Mouse (Mus musculus) spleen, postnatal 14 days (tissue): ENCODE measurements around the gene Vat1.
A peak's percentile ranks its signal among the peaks of the same experiment; 100 is the strongest.
"Not testable (repeated sequence)": the region's sequence is repeated elsewhere in the genome, so short reads cannot be mapped to it uniquely, and the experiment has no call there.

Experiments used
- DNase-seq, 2 experiments: peaks; one replicate each; pipeline ENCODE4 v3.0.0; 2021 to 2022; ENCODE audit warnings: low spot score in 2 of 2

Vat1 gene

DNA sequence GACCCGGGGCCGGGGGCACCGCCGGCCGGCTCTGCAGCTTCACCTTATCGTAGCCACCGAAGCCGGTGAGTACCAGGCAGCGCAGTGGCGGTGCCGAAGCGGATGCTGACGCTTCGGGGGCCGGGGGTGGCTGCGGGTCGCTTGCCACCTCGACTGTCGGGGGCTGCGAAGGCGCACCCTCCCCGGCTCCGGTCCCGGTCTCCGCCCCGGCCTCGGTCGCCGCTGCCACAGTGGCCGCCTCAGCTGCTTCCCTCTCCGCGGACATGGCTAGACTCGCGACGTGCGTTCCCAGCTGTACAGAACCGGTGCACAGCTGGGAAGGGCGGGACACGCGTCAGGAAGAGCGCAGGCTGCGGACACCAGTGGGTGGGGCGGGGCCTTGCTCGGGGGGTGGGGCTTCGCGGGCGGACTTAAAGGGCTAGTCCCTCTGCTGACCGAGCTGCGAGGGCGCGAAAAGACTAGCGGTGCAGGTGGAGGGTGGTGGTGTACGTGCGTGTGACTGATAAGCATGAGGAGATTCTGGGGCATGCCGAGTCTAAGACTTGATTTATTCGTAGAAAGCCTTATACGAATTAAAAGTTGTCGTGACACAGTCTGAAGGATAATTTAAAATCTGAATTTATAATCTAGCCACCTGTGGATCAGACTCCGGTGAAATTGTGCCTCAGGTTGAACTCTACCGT lies at the start of gene Vat1:
TSS of gene Vat1 (minus strand) at position 362 of the 683 bp plus-strand sequence.
- peak; percentile 25 to 42 for DNase-seq

DNA sequence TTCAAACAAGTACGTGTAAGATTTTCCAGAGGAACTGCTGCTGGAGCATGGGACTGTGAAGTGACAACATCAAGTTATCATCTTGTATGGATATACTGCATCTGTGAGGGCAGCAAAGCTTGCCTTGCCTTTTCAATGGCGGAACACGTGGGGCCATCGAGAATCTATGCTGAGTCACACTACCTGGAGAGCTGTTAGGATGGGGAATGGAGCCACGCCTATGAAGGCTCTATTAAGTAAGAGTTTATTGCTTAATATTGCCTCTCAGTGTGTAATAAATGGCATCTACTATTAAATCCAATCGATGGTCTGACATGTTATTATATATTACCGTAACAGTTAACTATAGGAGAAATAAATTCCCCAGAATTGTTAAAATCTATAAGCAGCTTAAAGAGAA lies 41.1 kb upstream of the Vat1 start:
- DNase-seq: no peak

DNA sequence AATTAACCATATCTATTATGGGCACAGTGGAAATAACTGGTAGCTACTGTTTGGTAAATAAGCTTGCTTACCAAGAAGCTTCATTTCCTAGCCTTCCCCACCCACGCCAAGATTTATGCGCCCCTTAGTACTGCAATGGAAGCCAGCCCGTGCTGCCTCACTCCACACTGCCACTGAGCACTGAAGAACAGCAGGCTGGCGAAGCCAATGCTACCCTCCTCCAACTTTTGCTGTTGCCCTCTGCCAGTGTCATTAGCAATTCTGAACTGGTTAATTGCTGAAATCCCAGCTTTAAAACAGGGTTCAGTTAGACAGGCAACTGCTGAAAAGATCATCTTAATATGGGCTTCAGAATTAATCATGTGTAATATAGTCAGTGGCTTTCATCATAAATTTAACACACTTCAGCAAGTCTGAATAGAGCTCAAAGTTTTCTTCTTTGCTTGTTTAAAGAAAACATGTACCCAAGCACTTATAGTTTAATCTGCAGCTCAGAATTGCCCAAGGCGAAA lies 40.3 kb upstream of the Vat1 start:
- no peak for DNase-seq

DNA sequence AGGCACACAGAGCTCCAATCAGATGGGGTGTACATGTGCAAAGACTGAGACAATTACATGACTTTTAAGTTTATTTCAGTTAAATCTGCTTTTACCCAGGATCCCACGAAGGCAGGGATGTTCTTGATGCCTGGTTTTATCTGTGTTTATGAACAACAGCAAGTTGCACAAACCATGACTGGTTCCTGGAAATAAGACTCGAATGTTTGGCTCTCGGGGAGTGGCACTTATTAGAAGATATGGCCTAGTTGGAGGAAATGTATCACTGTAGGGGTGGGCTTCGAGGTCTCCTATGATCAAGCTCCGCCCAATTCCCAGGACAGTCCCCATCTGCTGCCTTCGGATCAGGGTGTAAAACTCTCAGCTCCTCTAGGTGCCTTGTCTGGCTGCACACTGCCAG lies 20.1 kb upstream of the Vat1 start:
- no peak for DNase-seq

DNA sequence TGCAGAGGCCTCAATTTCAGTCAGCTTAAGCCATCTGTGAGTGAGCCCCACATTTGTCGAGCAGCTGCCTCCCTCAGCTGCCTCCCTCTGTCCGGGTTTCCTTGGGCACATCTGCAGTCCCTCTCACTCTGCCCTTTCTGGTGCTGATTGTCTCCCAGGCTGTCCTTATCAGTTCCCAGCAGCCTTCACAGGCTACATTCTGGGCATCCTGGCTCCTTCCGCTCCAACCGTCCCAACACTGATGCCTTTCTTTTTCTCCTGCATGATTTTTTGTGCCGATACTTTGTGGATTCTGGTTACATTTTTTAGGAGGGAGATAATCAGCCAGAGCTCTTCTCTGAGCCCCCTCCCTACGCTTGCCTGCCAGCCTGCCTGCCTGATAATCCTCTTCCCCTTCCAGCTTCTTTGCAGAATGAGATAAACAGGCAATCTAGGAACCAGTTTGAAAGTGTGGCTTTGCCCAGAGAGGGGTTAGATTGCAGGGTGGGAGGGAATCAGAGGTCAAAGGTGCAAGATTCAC lies 19.5 kb upstream of the Vat1 start:
- DNase-seq: no peak

DNA sequence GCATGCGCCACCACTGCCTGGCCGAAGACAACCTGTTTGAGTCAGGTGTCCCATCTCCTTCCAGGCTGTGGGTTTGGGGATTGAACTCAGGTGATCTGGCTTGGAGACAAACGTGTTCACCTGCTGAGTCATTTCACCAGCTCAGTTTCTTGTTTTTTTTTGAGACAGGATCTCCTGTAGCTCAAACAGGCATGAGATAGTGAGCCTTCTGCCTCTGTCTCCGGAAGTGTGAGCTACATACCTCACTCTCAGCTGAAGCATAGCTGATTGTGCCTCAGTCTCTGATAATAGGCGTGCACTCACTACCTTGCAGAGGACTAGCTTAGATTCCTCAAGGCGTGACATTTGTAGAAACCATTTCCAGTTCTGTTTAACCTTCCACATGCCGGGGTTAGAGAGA lies 18.8 kb upstream of the Vat1 start:
- no peak for DNase-seq

DNA sequence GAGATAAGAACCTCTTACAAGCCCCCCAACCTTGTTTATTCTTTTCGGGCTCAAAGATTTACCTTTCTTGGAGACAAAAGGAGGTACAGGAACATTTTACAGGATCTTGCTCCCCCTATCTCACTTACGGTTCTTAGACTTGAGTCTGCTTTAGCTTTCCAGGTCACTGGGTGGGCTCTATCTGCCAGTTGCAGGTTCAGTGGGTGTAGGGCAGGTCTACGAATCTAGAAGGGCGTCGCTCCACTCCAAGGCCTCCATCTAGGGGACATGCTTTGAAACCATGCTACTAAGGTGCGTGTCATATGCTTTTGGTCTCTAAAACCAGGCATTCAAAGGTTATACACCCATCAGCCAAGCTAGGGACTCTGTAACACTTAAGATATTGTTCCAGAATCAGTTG lies 18.2 kb upstream of the Vat1 start:
- DNase-seq: no peak

DNA sequence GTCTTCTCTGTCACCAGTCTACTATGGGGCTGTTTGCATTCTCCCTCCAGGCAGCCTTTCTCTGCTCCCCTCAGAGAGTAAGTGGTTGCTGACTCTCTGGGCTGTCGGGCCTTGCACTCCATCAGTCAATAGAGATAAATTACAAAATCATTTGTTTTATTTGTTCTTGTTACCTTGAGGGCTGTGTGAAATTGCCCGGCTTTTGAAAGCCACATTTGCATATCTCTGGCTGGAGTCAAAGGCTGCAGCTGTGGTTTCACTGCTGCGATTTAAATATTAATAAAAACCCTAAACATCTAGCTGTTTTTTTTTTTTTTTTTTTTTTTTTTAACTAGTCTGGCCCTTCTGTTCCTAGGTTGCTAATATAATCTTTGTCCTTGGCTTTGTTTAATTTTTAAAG lies 17.8 kb upstream of the Vat1 start:
- no peak for DNase-seq

DNA sequence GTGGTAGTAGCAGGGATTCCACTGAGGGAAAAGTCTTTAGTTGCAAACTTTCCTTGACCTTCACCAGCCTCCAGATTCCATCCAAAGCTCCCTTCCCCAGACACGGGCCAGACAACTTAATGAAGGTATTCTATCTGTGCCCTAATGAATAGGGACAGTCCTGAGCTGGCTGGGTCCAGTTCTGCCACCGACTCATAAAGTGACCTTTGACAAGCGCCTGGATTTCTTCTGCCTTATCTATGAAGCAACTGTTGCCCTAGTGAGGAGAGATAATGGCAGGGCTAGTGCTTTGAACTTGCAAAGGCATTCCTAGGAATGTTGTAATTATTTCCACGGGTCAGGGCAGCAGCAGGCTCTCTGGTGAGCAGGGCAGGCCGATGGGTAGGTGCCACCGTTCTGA lies 14.9 kb upstream of the Vat1 start:
- no peak for DNase-seq

DNA sequence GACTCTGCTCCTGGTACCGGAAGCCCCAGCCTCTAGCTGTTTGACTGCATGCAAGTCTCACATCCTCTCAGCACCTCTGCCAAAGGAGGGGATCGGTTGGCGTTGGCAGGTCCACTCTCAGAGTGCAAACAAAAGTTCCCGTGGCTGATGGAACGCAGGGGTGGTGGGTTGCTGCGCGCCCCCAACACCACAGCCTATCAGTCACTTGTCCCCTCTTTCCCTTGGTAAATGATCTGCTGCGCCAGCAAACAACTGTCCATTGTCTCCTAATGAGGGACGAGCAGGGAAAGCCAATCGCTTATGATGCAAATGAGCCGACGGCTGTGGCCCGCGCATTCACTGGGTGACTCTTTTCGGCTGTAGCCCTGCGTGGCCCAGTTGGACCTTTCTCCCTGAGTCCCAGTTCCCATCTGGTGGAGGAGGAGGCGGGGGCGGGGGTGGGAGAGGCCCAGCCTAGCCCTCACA lies 13.2 kb upstream of the Vat1 start:
- DNase-seq: no peak

DNA sequence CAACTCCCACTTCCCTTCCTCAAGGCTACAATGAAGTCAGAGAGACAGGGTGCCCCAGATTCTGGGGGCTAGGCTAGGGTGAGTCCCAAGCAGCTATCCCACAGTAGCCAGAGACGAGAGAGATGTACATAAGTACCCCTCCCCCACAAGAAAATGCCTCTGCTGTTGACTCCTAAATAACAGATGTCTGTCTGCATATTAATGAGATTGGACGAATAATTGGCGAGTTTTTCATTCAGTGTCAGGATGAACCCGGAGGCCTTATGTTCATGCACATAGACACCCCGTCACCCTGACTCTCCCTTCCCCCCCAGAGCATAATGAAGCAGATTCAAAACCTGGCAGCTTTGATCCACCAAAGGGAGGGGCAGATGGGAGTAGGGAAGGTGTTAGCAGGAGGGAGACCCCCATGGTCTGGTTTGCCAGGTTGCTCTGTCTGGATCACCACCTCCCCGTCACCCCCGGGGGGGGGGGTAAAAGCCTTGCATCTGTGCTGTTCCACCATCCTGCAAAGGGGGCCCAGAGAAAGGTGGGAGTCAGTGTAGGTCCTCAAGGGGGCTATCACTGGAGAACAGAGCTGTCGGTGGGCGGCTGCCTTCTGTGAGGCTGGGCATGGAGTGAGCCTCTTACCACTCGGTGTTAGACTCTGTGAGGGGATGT lies 11.7 kb upstream of the Vat1 start:
- no peak for DNase-seq

DNA sequence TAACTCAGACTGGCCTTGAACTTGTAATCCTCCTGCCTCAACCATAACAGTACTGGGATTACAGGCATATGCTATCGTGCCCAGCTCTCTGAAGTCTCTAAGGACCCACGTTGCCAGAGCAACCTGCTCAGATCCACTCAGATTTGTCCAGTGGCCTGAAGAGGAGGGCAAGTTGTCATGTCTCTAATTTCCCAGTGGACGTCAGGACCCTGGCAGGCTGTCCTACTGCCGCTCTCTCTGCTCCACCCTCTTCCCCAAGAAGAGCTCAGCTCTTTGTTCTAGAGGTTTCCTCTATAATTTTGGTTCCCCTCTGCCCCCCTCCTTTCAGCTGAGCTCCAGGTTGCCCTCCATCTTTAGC lies 11.1 kb upstream of the Vat1 start:
- no peak for DNase-seq

DNA sequence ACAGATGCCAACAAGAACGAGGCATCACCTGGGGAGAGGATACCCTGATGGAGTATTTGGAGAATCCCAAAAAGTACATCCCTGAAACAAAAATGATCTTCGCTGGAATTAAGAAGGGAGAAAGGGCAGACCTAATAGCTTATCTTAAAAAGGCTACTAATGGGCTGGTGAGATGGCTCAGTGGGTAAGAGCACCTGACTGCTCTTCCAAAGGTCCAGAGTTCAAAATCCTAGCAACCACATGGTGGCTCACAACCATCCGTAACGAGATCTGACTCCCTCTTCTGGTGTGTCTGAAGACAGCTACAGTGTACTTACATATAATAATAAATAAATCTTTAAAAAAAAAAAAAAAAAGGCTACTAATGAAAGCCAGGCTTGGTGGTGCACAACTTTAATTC lies 10.3 kb upstream of the Vat1 start:
- not testable (repeated sequence) for DNase-seq

DNA sequence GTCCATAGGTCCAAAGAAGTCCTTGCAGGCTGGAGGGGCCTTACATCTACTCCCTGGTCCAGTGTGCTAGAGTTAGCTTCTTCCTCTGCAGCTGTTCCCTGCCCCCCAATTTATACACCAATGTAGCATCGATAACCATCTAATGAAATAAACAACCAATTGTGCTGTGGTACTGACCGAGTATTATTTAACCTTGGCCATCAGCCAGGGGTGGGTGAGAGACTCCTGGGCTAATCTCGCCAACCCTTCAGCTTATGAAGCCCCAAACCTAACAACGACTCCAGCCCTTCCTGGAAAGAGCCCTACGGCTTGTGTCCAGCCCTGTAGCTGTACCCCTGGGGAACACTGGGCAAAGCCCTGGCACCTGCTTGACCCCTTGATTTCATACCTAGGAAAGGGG lies 8.3 kb upstream of the Vat1 start:
- DNase-seq: no peak

DNA sequence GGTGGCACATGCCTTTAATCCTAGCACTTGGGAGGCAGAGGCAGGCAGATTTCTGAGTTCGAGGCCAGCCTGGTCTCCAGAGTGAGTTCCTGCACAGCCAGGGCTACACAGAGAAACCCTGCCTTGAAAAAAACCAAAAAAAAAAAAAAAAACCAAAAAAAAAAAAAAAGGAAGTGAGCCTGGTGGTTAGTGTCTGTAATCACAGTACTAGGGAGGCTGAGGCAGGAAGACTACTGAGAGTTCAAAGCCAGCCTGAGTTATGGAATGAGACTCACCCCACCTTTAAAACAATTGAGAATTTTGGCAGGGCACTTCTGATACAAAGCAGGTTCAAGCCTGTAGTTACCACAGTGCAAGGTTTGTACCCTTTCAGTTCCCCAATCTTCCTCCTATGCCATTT lies 7.7 kb upstream of the Vat1 start:
- DNase-seq: not testable (repeated sequence)

DNA sequence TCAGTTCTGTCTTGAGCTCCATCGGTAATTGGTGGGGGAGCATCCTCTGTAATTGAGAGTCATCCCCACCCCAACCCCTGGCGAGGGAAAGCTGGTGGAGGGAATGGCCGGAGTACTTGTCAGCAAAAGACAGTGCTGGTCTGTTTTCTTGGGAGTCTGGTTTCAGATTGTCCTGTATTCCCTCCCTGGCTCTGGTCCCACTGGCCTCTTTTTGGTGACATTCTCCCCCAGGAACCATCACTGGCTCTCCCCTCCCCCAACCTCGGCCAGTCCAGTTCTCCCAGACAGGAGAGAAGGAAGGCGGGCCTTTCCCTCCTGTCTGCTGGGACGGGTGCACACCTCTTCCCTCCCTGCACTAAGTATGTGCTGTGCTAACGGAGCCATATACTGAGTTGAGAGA lies 6.3 kb upstream of the Vat1 start:
- no peak for DNase-seq

DNA sequence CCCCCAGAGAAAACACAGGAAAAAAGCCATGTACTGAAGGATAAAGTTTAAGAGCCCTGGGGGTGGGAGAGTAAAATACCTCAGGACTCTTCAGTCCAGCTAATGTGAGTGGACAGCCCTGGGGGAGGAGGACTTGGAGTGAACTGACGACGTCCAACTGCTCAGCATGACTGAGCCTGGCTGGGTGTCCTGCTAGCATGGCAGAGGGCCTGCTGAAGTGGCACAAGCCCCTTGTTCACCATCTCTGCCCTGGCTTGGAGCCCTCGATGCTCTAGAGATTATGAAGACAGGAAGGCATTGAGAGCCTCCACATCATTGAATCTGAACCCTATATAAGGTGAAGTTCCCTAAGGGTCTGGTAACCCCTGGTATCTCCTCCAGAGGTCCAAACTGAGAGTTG lies 5.9 kb upstream of the Vat1 start:
- no peak for DNase-seq

DNA sequence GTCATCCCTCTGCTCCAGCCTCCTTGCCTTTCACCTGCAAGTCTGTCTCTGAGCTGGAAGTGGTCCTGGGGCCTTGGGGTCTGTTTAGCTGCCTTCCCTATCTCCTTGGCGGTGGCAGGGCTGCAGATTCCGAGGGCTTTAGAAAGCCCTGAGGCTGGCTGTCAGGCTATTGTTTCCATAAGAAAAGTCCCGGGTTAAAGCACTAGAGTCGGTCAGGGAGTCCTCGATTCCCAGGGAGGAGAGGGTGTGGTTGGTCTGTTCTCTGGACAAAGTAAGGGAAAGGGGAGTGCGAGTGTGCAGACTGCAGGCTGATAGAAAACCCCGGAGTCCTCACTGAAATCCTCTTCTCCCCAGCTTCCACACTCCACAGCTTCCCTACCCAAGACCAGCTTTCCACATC lies 4.2 kb upstream of the Vat1 start:
- DNase-seq: no peak

DNA sequence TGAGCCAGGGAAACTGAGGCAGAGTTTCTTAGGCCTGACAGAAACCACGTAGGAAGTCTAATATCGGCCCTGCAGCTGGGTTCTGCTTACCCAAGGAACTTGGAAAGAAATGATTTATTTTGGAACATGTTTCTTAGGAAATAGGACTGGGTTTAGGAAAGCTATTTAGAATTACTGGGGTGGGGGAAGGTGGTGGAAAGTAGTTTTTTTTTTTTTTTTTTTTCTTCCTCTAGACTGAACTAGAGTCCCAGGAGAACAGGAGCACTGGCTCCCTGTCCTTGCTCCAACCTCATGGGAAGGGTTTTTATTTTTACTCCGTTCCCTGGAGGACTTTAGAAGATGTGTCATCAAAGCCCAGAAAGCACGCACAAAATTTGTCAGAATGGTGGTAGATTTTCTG lies 3.1 kb upstream of the Vat1 start:
- no peak for DNase-seq

DNA sequence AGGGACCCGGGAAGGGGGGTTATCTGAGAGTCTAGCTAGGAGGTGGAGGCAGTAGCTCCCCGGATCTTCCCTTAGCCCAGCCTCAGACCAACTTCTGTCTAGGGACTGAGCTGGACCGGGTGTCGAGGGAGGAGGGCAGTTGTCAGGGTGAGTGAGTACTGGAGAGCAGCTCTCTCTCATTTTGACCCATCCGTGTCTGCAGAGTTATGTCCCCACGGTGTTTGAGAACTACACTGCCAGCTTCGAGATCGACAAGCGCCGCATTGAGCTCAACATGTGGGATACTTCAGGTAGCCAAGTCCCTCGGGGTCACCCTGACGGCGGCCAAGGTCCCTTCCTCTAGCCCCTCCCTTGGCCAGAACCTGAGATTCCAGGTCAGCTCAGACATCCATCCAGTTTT lies 2.7 kb upstream of the Vat1 start:
- DNase-seq: no peak

DNA sequence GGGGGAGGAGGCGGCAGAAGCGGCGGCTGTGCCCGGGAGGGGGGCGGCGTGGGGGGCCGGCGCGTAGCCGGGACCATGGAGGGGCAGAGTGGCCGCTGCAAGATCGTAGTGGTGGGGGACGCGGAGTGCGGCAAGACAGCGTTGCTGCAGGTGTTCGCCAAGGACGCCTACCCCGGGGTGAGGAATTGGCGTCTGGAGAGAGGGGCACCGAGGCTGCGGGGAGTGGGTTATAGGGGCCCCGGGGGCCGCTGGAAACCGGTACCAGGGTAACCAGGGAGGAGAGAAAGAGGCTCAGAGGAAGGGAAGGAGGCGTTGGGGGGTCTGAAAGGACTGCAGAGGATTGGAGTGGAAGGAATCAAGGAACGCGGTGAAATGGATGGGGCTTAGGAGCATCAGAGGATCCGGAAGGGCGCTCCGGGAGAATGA lies 2.2 kb upstream of the Vat1 start:
- DNase-seq: no peak

DNA sequence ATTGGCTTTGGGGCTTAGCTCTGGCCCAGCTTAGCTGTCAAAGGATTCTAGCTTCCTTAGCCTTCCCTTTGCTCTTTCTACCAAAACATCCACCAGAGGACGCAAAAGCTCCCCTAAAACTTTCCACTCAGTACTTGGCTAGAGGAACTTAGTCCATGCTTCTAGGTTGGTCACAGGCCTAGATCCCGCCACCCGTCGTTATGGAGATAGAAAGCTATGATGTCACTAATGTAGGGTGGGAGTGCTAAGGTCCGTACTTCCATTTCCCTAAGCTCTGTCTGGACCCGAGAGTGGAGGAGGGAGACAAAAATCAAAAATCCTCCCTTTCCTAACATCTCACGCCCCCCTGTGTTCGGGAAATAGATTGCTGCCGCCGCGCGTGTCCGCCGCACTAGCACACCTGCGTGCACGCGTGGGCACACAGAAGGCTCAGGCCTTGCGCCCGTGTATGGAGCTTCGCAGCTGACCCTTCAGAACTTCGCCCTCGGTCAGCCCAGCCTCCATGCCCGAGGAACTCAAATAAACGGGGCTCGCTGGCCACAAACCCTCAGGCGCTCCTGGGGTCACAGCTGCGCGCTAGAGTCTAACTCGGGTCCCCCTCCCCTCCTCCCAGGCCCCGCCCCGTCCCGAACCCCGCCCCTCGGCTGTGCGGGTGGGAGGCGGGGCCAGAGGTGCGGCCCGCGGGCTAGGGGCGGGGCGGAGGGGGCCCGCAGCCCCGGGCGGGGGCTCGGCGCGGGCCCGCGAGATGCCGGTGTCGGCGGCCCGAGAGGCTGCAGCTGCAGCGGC lies 1.6 kb upstream of the Vat1 start:
- DNase-seq: no peak

DNA sequence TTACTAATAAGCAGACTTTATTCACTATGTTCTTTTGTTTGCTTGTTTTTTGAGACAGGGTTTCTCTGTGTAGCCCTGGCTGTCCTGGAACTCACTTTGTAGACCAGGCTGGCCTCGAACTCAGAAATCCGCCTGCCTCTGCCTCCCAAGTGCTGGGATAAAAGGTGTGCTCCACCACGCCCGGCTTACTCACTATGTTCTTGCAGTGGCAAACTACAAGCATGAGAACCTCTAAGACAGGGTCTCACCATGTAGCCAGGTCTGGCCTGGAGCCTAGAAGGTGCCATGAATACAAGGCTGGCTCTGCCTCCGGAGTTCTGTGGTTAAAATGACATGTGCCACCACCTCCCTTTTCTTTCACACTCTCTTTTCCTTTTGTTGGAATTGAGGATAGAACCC lies 521 bp upstream of the Vat1 start:
- not testable (repeated sequence) for DNase-seq
